8 mouse cellular contexts compared by ENCODE assay signal in genomic region chr3:90475831-90476611, GRCm38 (mm10). TPM values are rescaled to one million over a fixed set of nuclear protein-coding genes. Genes with fewer than 3 reads are reported as not detected.
DNase-seq lines count a peak whose midpoint lies in the region; ATAC-seq and TF ChIP-seq lines count a peak whose summit lies in the region.

Gene Ilf2, plus strand, starts transcription at chr3:90476126.

- H3K4me3 ChIP-seq in hindbrain, embryonic 13.5 days = peak within 1 kb of the TSS; percentile 86

- in situ Hi-C loops in Patski (cut with MboI; ENCODE audit: low pct_unique_long_range_greater_than_20kb) = no loop called here

- 1% methylated on average over 45 of the region's 45 CpGs for WGBS in hindbrain, embryonic 13.5 days

- no peaks in the 10 kb centered on the region for H3K27me3 ChIP-seq in Patski
- H3K27me3 ChIP-seq in hindbrain, embryonic 13.5 days = no peaks in the 10 kb centered on the region

- CTCF ChIA-PET in Patski (lab: Charles Lee) = interaction anchor here (0.7 to 1.0 kb wide), 4 partner anchors 45 to 234 kb away, joined by 3 to 4 read pairs (median 3); no protein-coding TSS in a partner anchor

- peak within 1 kb of the TSS; percentile 77 for H3K4me2 ChIP-seq in hindbrain, embryonic 13.5 days

- peaks cover 11% of the 10 kb centered on the region for H3K4me1 ChIP-seq in hindbrain, embryonic 13.5 days (replicated peaks)

- peak within 1 kb of the TSS; percentile 95 for H3K27ac ChIP-seq in hindbrain, embryonic 13.5 days

- POLR2A ChIA-PET in Patski (lab: Charles Lee) = interaction anchor here (0.7 kb wide), 3 partner anchors 152 to 587 kb away, joined by 5 to 6 read pairs (median 5); no protein-coding TSS in a partner anchor

- ATAC-seq in Patski = peak; percentile 98
- peak; percentile 99 for ATAC-seq in hindbrain, embryonic 13.5 days (ENCODE audit: low FRiP score)

- H3K36me3 ChIP-seq in hindbrain, embryonic 13.5 days = peaks cover 24% of the 10 kb centered on the region

- H3K9me3 ChIP-seq in hindbrain, embryonic 13.5 days = no peaks in the 10 kb centered on the region

- peak; percentile 55 for TF ChIP-seq CTCF in Patski (IDR thresholded peaks at IDR 0.05)

- H3K9ac ChIP-seq in hindbrain, embryonic 13.5 days = peak within 1 kb of the TSS; percentile 94

- DNase-seq in Patski (ENCODE audit: low read depth, low spot score) = peak; percentile 100
- peak; percentile 96 to 97 for DNase-seq in cerebellum, postnatal 14 days
- DNase-seq in frontal cortex, postnatal 14 days (ENCODE audit: low spot score in 2 of 2) = peak; percentile 96 to 97
- DNase-seq in layer of hippocampus, postnatal 25 days (ENCODE audit: extremely low spot score in 1 of 2, low spot score in 1 of 2) = peak; percentile 85 to 87
- DNase-seq in lung, postnatal 25 days (ENCODE audit: low spot score) = peak; percentile 98
- peak; percentile 100 for DNase-seq in retina, embryonic 14.5 days (ENCODE audit: low spot score)
- peak; percentile 93 for DNase-seq in thymus, postnatal 4 days

RNA-seq across cellular contexts. Expression of gene Ilf2, which starts in this region (rescaled TPM):
- 129 TPM for polyA plus RNA-seq in Patski (2021)
- 303 and 314 TPM in 2 replicates for polyA plus RNA-seq in hindbrain, embryonic 13.5 days (2015; fragmentation: Nextera tagmentation; extraction: Ambion mirVana)
- total RNA-seq in layer of hippocampus, postnatal 25 days (2021) = 10 to 100 TPM; 81.2 to 87.4 TPM

Comparison
In these comparisons a context has a peak if more than half of its experiments do, and no peak if none do; other contexts are left out.
1. Peak in every context shown above with its lines: DNase-seq, ATAC-seq, H3K4me3 ChIP-seq and H3K27ac ChIP-seq.